Mouse (Mus musculus): Measurements from ENCODE around the gene Cs. TPM values are rescaled to one million over a fixed set of nuclear protein-coding genes. Genes with fewer than 3 reads are reported as not detected.

Cs gene
- polyA plus RNA-seq, 1 experiment from 2014 or later, result 254 TPM

GRCm38 (mm10) chr10:128367899-128368401 is 30.4 kb downstream of the Cs start:
- ATAC-seq (replicated peaks; ENCODE audit: low FRiP score, low TSS enrichment, low read depth) (no peak; the same call in 1 of the 2 replicates), DNase-seq (ENCODE audit: low spot score) (peak; percentile 64)
- H3K27me3 ChIP-seq (replicated peaks; ENCODE audit: control insufficient read depth, insufficient read depth, low read length), result no peaks in the 10 kb centered on the region
- H3K4me2 ChIP-seq (ENCODE audit: low read length), result peak overlapping the region; percentile 91
- WGBS, result 14% methylated on average over 19 of the region's 19 CpGs
- H3K9me3 ChIP-seq (ENCODE audit: control insufficient read depth, low read length), result no peaks in the 10 kb centered on the region
- peaks cover 10% of the 10 kb centered on the region for H3K4me1 ChIP-seq (replicated peaks; ENCODE audit: control insufficient read depth, insufficient read depth, low read length)
- H3K9ac ChIP-seq (ENCODE audit: low read length), result peak overlapping the region; percentile 67
- H3K4me3 ChIP-seq (ENCODE audit: low read depth, low read length), result peak overlapping the region; percentile 74
- H3K36me3 ChIP-seq (ENCODE audit: control insufficient read depth, insufficient read depth, low read length), result peaks cover 22% of the 10 kb centered on the region
- peak overlapping the region; percentile 93 for H3K27ac ChIP-seq (ENCODE audit: low read depth)

DNA sequence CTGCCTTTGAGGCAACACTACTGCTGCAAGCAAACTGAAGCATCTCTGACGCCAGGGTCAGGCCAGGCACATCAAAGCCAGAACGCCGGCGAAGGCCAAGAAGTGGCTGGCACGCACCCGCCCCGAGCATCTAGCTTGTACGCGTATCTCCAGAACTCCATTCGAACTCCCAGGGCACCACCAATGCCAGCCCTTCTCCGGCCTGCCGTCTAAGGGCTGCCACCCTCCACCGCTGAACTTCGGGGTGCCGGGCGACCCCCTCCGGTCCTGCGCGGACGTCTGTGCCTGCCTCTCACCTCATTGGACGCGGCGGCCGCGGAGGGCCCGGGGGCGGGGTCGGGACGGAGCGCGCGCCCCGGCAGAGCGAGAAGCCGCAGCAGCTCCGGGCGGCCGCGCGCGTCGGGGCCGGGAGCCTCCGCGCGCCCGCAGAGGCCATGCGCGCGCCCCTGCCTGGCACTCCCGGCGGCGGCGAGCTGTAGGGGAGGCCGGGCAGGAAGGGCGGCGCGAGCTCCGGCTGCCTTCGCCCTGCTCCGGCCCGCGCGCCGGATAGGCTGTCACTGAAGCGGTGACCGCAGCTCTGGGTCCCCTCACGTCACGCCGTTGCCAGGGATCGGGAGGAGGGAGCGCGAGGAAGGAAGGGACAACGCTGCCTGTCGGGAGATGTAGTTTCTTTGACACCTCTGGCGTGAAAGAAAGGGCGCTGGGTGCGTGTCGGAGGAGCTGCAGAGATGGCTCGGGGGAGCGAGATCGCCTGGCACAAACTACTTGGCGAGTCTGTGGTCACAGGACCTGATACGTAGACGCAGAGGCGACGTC is 31.1 kb downstream of the Cs start, which contains the start of gene Coq10a:
Gene Coq10a, minus strand, starts transcription at position 596 of the 816 bp plus-strand sequence.
- WGBS, result under 1% methylated on average over 87 of the region's 87 CpGs

DNA sequence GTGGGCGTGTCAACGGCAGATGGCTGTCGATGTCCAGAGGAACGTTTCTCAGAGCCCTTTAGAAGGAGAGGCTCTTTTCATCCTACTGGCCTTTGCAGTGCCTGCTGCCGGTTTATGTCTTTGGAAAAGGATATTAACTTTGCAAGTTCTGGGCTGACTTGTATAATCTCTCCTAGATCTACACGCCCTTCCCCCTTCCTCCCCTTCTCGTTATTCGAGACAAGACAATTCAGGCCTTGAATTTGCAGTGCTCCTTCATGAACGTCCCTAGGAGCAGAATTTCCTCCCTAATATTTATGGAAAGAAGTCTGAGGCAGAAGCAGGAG is 31.6 kb downstream of the Cs start:
- Histone ChIP-seq H3K36me3 (ENCODE audit: control insufficient read depth, insufficient read depth, low read length) (peaks cover 12% of the 10 kb centered on the region), H3K27me3 (replicated peaks; ENCODE audit: control insufficient read depth, insufficient read depth, low read length) (no peaks in the 10 kb centered on the region), H3K9ac (ENCODE audit: low read length) (peak overlapping the region; percentile 67), H3K4me2 (ENCODE audit: low read length) (peak overlapping the region; percentile 91), H3K4me3 (ENCODE audit: low read depth, low read length) (peak overlapping the region; percentile 74), H3K9me3 (ENCODE audit: control insufficient read depth, low read length) (no peaks in the 10 kb centered on the region), H3K27ac (ENCODE audit: low read depth) (peak overlapping the region; percentile 93), H3K4me1 (replicated peaks; ENCODE audit: control insufficient read depth, insufficient read depth, low read length) (peaks cover 10% of the 10 kb centered on the region)
- DNase-seq (ENCODE audit: low spot score) (no peak), ATAC-seq (replicated peaks; ENCODE audit: low FRiP score, low TSS enrichment, low read depth) (no peak)
- 6% methylated on average over 9 of the region's 9 CpGs for WGBS

More for the DNA sequence above, 31.1 kb downstream of the Cs start, which contains the start of gene Coq10a:
- Histone ChIP-seq H3K36me3 (ENCODE audit: control insufficient read depth, insufficient read depth, low read length) (peaks cover 15% of the 10 kb centered on the region), H3K4me3 (ENCODE audit: low read depth, low read length) (peak within 1 kb of the TSS; percentile 74), H3K4me2 (ENCODE audit: low read length) (peak within 1 kb of the TSS; percentile 91), H3K4me1 (replicated peaks; ENCODE audit: control insufficient read depth, insufficient read depth, low read length) (peaks cover 10% of the 10 kb centered on the region), H3K27me3 (replicated peaks; ENCODE audit: control insufficient read depth, insufficient read depth, low read length) (no peaks in the 10 kb centered on the region), H3K27ac (ENCODE audit: low read depth) (peak within 1 kb of the TSS; percentile 93), H3K9ac (ENCODE audit: low read length) (peak within 1 kb of the TSS; percentile 67), H3K9me3 (ENCODE audit: control insufficient read depth, low read length) (no peaks in the 10 kb centered on the region)
- peak; percentile 93 for ATAC-seq (replicated peaks; ENCODE audit: low FRiP score, low TSS enrichment, low read depth)
- peak; percentile 92 for DNase-seq (ENCODE audit: low spot score)

DNA sequence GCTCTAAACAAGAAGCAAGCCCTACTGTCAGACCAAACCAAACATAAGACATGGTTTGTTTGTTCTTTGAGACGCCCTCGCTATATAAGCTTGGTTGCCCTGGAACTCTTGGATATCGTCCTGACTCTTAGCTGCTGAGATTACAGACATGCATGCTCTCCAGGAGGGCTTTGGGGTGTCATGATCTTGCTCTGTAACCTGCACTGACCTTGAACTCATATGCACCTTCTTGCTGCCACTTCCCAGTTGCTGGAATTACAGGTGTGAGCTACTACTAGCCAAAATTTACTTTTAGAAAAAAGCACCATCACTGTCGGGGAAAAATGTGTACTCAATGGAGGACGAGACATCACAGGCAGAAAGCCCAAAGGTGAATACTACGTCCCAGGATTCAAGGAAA is 32.1 kb downstream of the Cs start:
- no peak for ATAC-seq (replicated peaks; ENCODE audit: low FRiP score, low TSS enrichment, low read depth)
- DNase-seq (ENCODE audit: low spot score), result no peak
- peak overlapping the region; percentile 67; the same call in 1 of the 2 replicates for H3K9ac ChIP-seq (ENCODE audit: low read length)

DNA sequence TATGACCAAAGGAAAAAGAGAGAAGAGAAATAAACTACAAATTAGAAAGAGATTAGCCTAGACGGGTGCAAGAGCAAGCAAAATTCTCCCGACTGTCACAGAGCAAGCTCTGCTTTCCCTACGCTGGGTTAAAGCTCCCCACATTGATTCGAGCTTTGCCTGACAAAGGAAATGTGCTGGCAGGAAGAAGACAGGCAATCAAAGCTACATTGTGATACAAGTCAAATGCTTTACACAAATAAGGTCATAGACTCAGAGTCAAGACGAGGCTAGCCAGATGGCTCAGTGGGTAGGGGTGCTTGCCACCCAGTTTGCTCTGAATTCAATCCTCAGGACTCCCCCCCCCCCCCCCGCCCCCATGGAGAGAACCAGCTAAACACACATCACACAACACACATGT is 32.5 kb downstream of the Cs start:
- WGBS, result 71% methylated on average over 5 of the region's 6 CpGs
- Histone ChIP-seq H3K4me2 (ENCODE audit: low read length) (no peak overlapping the region), H3K27me3 (replicated peaks; ENCODE audit: control insufficient read depth, insufficient read depth, low read length) (no peaks in the 10 kb centered on the region), H3K36me3 (ENCODE audit: control insufficient read depth, insufficient read depth, low read length) (peaks cover 4% of the 10 kb centered on the region), H3K9me3 (ENCODE audit: control insufficient read depth, low read length) (no peaks in the 10 kb centered on the region), H3K27ac (ENCODE audit: low read depth) (no peak overlapping the region), H3K9ac (ENCODE audit: low read length) (no peak overlapping the region), H3K4me1 (replicated peaks; ENCODE audit: control insufficient read depth, insufficient read depth, low read length) (peaks cover 10% of the 10 kb centered on the region), H3K4me3 (ENCODE audit: low read depth, low read length) (no peak overlapping the region)
- ATAC-seq (replicated peaks; ENCODE audit: low FRiP score, low TSS enrichment, low read depth), result no peak
- DNase-seq (ENCODE audit: low spot score), result no peak

More for the DNA sequence above, 32.1 kb downstream of the Cs start:
- peak overlapping the region; percentile 74 for H3K4me3 ChIP-seq (ENCODE audit: low read depth, low read length)
- no peaks in the 10 kb centered on the region for H3K9me3 ChIP-seq (ENCODE audit: control insufficient read depth, low read length)
- WGBS, result 74% methylated on average over 6 of the region's 6 CpGs
- H3K4me1 ChIP-seq (replicated peaks; ENCODE audit: control insufficient read depth, insufficient read depth, low read length), result peaks cover 10% of the 10 kb centered on the region
- H3K36me3 ChIP-seq (ENCODE audit: control insufficient read depth, insufficient read depth, low read length), result peaks cover 8% of the 10 kb centered on the region
- peak overlapping the region; percentile 93 for H3K27ac ChIP-seq (ENCODE audit: low read depth)
- H3K27me3 ChIP-seq (replicated peaks; ENCODE audit: control insufficient read depth, insufficient read depth, low read length), result no peaks in the 10 kb centered on the region
- H3K4me2 ChIP-seq (ENCODE audit: low read length), result peak overlapping the region; percentile 91

DNA sequence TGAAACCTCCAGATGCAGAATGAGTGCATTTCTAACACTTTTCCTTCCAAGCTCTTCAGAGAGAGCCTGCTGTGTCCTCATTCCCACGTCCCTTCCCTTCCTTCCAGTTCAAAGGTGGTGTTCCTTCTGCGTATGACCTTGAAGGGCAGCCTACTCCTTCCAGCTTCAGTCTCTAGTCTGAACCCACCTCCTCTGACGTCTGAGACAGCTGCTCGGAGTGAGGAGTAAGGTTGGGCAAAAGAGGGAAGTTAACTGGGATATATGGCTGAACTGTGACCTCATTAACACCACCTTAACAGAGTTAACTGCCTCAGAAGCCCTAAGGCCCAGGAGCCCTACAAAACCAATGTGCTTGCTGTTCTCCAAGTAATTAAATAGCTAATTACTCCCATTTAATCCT is 33.1 kb downstream of the Cs start:
- Histone ChIP-seq H3K9ac (ENCODE audit: low read length) (no peak overlapping the region), H3K9me3 (ENCODE audit: control insufficient read depth, low read length) (no peaks in the 10 kb centered on the region)
- no peak for ATAC-seq (replicated peaks; ENCODE audit: low FRiP score, low TSS enrichment, low read depth)

GRCm38 (mm10) chr10:128372142-128372541 is 34.6 kb downstream of the Cs start:
- no peak for DNase-seq (ENCODE audit: low spot score)
- Histone ChIP-seq H3K9me3 (ENCODE audit: control insufficient read depth, low read length) (no peaks in the 10 kb centered on the region), H3K27ac (ENCODE audit: low read depth) (no peak overlapping the region), H3K4me3 (ENCODE audit: low read depth, low read length) (no peak overlapping the region), H3K4me2 (ENCODE audit: low read length) (no peak overlapping the region), H3K4me1 (replicated peaks; ENCODE audit: control insufficient read depth, insufficient read depth, low read length) (peaks cover 19% of the 10 kb centered on the region), H3K36me3 (ENCODE audit: control insufficient read depth, insufficient read depth, low read length) (no peaks in the 10 kb centered on the region), H3K9ac (ENCODE audit: low read length) (no peak overlapping the region), H3K27me3 (replicated peaks; ENCODE audit: control insufficient read depth, insufficient read depth, low read length) (no peaks in the 10 kb centered on the region)
- 82% methylated on average over 5 of the region's 5 CpGs for WGBS
- no peak for ATAC-seq (replicated peaks; ENCODE audit: low FRiP score, low TSS enrichment, low read depth)

More for the DNA sequence above, 33.1 kb downstream of the Cs start:
- Histone ChIP-seq H3K27me3 (replicated peaks; ENCODE audit: control insufficient read depth, insufficient read depth, low read length) (no peaks in the 10 kb centered on the region), H3K4me1 (replicated peaks; ENCODE audit: control insufficient read depth, insufficient read depth, low read length) (peaks cover 10% of the 10 kb centered on the region), H3K36me3 (ENCODE audit: control insufficient read depth, insufficient read depth, low read length) (no peaks in the 10 kb centered on the region), H3K27ac (ENCODE audit: low read depth) (no peak overlapping the region), H3K4me2 (ENCODE audit: low read length) (no peak overlapping the region), H3K4me3 (ENCODE audit: low read depth, low read length) (no peak overlapping the region)
- WGBS, result 47% methylated on average over 4 of the region's 4 CpGs
- no peak for DNase-seq (ENCODE audit: low spot score)

DNA sequence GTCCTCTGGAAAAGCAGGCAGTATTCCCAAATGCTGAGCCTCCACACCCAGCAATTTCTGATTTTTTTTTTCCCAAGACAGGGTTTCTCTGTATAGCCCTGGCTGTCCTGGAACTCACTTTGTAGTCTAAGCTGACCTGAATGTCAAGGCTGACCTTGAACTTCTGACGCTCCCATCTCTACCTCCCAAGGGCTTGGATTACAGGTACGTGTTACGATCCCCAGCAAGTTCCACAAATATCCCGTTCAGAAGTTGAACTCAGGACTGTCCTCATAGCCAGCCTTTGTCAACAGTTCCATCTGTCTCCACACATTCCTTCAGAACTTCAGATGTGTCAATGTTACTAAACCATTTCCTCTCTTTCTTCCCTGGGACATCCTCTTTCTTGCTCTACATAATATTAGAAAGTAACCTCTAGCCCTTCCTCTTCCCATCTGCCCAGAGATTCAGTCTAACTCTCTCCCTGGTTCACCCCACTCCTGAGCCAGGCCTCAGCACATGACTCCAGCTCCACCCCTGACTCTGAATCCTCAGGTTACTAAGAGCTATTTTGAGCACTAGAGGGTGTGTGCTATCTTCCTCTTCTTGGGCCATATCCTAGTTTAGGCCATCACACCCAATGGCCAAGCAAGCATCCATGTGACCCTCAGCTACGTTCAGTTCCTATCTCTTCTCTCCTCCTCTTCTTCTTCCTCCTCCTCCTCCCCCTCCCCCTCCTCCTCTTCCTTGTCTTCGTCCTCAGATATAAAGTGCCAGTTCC is 35.6 kb downstream of the Cs start:
- Histone ChIP-seq H3K9ac (ENCODE audit: low read length) (no peak overlapping the region), H3K27ac (ENCODE audit: low read depth) (no peak overlapping the region), H3K9me3 (ENCODE audit: control insufficient read depth, low read length) (no peaks in the 10 kb centered on the region), H3K36me3 (ENCODE audit: control insufficient read depth, insufficient read depth, low read length) (0 out of 2 replicates have a peak, but pooled peaks cover under 1% of the 10 kb centered on the region), H3K4me3 (ENCODE audit: low read depth, low read length) (no peak overlapping the region), H3K27me3 (replicated peaks; ENCODE audit: control insufficient read depth, insufficient read depth, low read length) (no peaks in the 10 kb centered on the region), H3K4me2 (ENCODE audit: low read length) (no peak overlapping the region), H3K4me1 (replicated peaks; ENCODE audit: control insufficient read depth, insufficient read depth, low read length) (peaks cover 14% of the 10 kb centered on the region; the same call in 1 of the 2 replicates)
- no peak for DNase-seq (ENCODE audit: low spot score)
- WGBS, result 71% methylated on average over 6 of the region's 6 CpGs
- ATAC-seq (replicated peaks; ENCODE audit: low FRiP score, low TSS enrichment, low read depth), result no peak

Data from intestine, embryonic 14.5 days (tissue).